Mouse (Mus musculus): ENCODE measurements around the gene Ugt1a10.

DNA sequence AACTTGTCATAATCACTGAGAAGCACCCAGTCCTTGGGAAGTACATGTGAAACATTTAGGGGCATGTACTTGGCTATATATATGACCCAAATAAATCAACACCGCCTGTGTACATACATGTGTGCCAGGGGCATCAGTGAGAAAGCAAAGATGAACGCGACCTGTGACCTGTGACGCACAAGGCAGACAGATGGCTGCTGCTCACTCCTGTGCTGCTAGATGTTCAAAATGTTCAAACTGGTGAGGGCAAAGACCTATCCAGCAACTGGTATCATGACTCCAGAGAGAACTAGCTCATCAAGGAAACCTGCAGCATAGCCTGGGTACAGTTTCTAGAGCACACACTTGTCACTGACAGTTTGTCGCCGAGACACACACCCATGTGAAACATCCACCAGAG, 212.3 kb downstream of the Ugt1a10 start:
- TF ChIP-seq GATA1 (IDR thresholded peaks at IDR 0.05; ENCODE audit: borderline replicate concordance, low read length) (no peak), FLI1 (IDR thresholded peaks at IDR 0.05; ENCODE audit: low read length) (no peak)

Data from megakaryocyte, embryonic 14.5 days (primary cell).